Mouse (Mus musculus) intestine, embryonic 16.5 days (tissue): ENCODE data around the gene Rfx4. TPM values are rescaled to one million over a fixed set of nuclear protein-coding genes. Genes with fewer than 3 reads are reported as not detected.

ENCODE experiments used
- ATAC-seq: fragments of 200-750 bp; cut with Nextera tagmentation; 2 replicates; pipeline ENCODE4 v1.8.0; 2017; ENCODE audit warnings: moderate TSS enrichment, moderate library complexity
- H3K27ac ChIP-seq: fragments of 300-500 bp; sonication (generic); 2 replicates; pipeline ENCODE4 v1.5.1; 2014; ENCODE audit warnings: mild to moderate bottlenecking, low read length
- H3K27me3 ChIP-seq: fragments of 300-500 bp; sonication (generic); replicated peaks from 2 replicates; pipeline ENCODE4 v1.6.1; 2014; ENCODE audit warnings: low read length, control low read depth, mixed read lengths; ENCODE audit not compliant: control insufficient read depth, insufficient read depth
- H3K36me3 ChIP-seq: fragments of 300-500 bp; sonication (generic); 2 replicates; pipeline ENCODE4 v1.6.1; 2014; ENCODE audit warnings: low read length, control low read depth; ENCODE audit not compliant: control insufficient read depth, insufficient read depth
- H3K4me1 ChIP-seq: fragments of 300-500 bp; sonication (generic); 2 replicates; pipeline ENCODE4 v1.6.1; 2014; ENCODE audit warnings: low read length, control low read depth, mixed read lengths; ENCODE audit not compliant: control insufficient read depth, insufficient read depth
- H3K4me2 ChIP-seq: fragments of 300-500 bp; sonication (generic); 2 replicates; pipeline ENCODE4 v1.6.1; 2014; ENCODE audit warnings: low read depth, low read length, control low read depth
- H3K4me3 ChIP-seq: fragments of 300-500 bp; sonication (generic); 2 replicates; pipeline ENCODE4 v1.5.1; 2014; ENCODE audit warnings: mild to moderate bottlenecking, low read length
- H3K9ac ChIP-seq: fragments of 300-500 bp; sonication (generic); 2 replicates; pipeline ENCODE4 v1.6.1; 2014; ENCODE audit warnings: low read depth, low read length
- H3K9me3 ChIP-seq: fragments of 300-500 bp; sonication (generic); 2 replicates; pipeline ENCODE4 v1.6.1; 2016; ENCODE audit warnings: low read length, control low read depth; ENCODE audit not compliant: control insufficient read depth
- WGBS: fragments of 180-500 bp; shearing (Covaris S2); extraction: QIAGEN DNeasy Blood & Tissue Kit; methylation state at CpG from one replicate; pipeline ENCODE4 v1.1.7; 2014; 5-methylcytosine and 5-hydroxymethylcytosine counted together
- polyA plus RNA-seq: library from polyadenylated mRNA; unstranded; fragments of >200 nt; fragmentation: Nextera tagmentation; extraction: Ambion mirVana; gene quantifications from 2 replicates; pipeline ENCODE4 v1.2.1, GENCODE M21; 2015

Gene Rfx4
- polyA plus RNA-seq, 1 experiment from 2014 or later, result not detected

DNA sequence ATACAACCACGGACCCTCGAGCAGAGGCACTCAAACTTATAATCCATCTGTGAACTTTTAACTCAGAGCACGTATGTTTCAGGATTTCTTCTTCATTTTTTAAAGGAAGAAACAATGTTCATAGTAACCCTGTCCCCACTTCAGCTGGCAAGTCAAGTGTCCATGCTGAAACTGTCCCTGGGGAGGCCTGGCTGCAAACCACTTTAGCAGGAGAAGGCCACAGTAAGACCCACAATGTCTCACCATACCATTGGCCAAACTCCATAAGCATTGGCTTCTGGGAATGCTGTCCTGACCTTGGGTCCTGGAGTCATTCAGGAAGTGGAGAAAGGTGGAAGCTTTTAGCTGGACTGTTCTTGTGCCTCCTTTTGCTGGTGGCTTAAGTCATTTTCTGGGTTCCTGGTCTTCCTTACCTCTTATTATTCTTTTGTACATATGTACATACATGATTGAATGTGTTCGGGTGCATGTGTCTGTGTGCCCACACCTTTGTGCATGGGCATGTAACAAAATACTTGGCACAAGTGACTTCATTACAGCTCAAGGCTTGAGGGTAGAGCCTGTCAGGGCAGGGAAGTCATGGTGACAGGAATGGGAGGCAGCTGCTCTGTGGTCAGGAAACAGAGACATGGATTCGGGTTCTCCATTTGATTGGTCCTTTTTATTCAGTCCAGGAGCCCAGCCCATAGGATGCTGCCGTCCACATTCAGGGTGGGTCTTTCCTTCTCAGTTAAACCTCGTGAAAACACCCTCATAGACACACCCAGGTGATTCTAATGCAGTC lies 61.4 kb downstream of the Rfx4 start:
- WGBS, result 78% methylated on average over 7 of the region's 7 CpGs
- Histone ChIP-seq H3K4me2 (no peak overlapping the region), H3K4me1 (no peaks in the 10 kb centered on the region), H3K9me3 (no peaks in the 10 kb centered on the region), H3K27me3 (no peaks in the 10 kb centered on the region), H3K36me3 (no peaks in the 10 kb centered on the region), H3K9ac (no peak overlapping the region), H3K27ac (no peak overlapping the region), H3K4me3 (no peak overlapping the region)
- ATAC-seq, result no peak

DNA sequence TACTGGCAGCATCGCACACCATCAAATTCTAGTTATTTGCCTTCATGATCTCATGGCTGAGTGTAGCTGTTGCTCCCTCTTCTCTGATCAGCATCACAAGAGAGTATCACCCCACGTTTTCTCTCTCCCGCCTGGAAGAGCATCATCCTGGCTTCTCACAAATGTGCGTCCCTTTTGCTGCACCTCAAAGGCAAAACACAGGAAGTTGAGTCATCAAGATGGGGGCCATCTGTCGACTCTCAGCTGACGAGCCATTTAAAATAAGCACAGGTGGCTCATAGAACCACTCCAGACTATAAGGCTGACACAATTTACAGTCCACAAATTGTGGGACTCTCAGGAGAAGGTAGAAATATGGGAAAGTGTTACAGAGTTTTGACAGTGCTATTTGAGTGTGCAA lies 63.8 kb downstream of the Rfx4 start:
- no peaks in the 10 kb centered on the region for H3K4me1 ChIP-seq
- no peak overlapping the region for H3K27ac ChIP-seq
- no peak overlapping the region for H3K9ac ChIP-seq
- no peak overlapping the region for H3K4me3 ChIP-seq
- no peak overlapping the region for H3K4me2 ChIP-seq
- no peak for ATAC-seq
- no peaks in the 10 kb centered on the region for H3K36me3 ChIP-seq
- no peaks in the 10 kb centered on the region for H3K27me3 ChIP-seq
- H3K9me3 ChIP-seq, result no peaks in the 10 kb centered on the region
- 44% methylated on average over 6 of the region's 6 CpGs for WGBS

DNA sequence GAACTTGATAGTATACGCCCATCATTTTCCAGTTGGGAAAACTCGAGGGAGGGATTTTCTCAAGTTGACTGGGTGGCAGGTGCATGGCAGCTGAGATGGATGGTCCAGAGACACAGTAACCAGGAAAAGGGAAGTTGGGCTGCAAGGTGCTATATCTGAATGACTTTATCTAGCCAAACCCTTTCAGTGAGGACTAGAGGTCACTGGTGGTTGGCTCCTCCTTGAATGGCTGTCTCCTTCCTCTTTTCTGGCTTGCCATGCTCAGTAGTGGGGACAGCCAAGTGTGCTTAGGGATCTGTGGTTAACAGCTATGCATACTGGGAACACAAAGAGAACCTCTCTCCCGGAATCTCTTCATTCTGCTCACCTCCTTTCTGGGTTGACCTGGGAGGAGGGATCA lies 64.4 kb downstream of the Rfx4 start:
- no peak overlapping the region for H3K9ac ChIP-seq
- WGBS, result 62% methylated on average over 3 of the region's 3 CpGs
- H3K4me1 ChIP-seq, result no peaks in the 10 kb centered on the region
- no peaks in the 10 kb centered on the region for H3K9me3 ChIP-seq
- H3K36me3 ChIP-seq, result no peaks in the 10 kb centered on the region
- ATAC-seq, result no peak
- no peak overlapping the region for H3K27ac ChIP-seq
- H3K4me2 ChIP-seq, result no peak overlapping the region
- no peaks in the 10 kb centered on the region for H3K27me3 ChIP-seq
- no peak overlapping the region for H3K4me3 ChIP-seq

DNA sequence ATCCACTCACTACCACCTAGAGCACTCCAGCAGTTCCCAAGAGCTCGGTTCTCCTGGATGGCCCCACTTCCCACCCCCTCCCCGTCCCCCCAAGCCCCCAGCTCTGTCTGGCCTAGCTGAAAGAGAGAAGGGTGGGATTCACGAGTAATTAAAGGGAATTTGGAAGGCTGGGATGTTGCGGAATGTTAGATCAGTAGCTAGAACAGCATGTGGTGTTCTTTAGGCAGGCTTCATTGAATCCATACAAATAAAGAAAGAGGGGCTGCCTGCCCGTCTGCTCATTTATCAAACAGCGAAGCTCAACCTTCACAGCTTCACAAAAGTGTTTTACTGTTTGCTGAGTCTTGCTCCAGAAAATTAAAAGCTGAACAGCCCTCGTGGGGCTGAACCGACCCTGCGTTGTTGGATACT lies 66.9 kb downstream of the Rfx4 start:
- WGBS, result 48% methylated on average over 9 of the region's 9 CpGs
- no peak overlapping the region for H3K9ac ChIP-seq
- H3K9me3 ChIP-seq, result no peaks in the 10 kb centered on the region
- no peaks in the 10 kb centered on the region for H3K4me1 ChIP-seq
- H3K27me3 ChIP-seq, result no peaks in the 10 kb centered on the region
- H3K36me3 ChIP-seq, result no peaks in the 10 kb centered on the region
- H3K4me3 ChIP-seq, result no peak overlapping the region
- no peak overlapping the region for H3K4me2 ChIP-seq
- ATAC-seq, result no peak
- no peak overlapping the region for H3K27ac ChIP-seq

DNA sequence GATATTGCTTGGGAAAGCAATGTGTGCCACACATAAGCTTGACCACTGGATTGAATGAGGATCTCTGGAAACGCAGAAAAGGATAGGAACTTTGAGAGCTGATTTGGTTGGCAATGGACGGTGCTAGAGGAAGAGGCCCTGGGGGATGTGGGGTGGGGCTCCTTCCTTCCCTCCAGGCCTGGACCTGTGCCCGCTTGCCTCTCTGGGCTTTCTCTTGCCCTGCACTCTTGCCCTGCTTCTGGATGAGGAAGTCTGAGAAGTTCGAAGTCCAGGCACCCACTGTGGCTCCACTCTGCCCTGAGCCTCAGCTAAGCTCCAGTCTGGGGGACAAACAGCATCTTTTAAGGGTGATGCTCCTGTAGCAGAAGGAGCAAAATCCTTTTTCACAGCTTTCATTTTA lies 67.8 kb downstream of the Rfx4 start:
- Histone ChIP-seq H3K27me3 (no peaks in the 10 kb centered on the region), H3K27ac (no peak overlapping the region), H3K4me2 (no peak overlapping the region), H3K9ac (no peak overlapping the region), H3K36me3 (no peaks in the 10 kb centered on the region), H3K4me3 (no peak overlapping the region), H3K4me1 (no peaks in the 10 kb centered on the region), H3K9me3 (no peaks in the 10 kb centered on the region)
- WGBS, result 58% methylated on average over 4 of the region's 4 CpGs
- no peak for ATAC-seq

DNA sequence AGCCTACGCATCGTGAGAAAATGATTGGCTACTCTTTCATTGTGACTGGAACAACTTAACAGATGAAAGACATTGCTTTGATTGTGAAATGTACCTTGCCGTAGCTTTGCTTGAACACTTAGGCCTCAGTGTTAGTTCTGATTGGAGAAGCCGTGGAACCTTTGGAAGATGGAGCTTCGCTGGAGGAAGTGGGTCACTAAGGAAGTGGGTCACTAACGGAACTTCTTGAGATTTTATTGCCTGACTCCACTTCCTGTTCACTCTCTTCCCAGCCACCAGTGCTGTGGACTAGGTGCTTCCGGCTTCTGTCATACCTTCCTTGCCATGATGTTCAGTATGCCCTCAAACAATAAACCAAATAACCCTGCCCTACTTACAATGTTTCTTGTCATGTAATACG lies 73.1 kb downstream of the Rfx4 start:
- no peak overlapping the region for H3K4me3 ChIP-seq
- no peaks in the 10 kb centered on the region for H3K27me3 ChIP-seq
- H3K9me3 ChIP-seq, result no peaks in the 10 kb centered on the region
- 77% methylated on average over 8 of the region's 8 CpGs for WGBS
- no peak for ATAC-seq
- no peak overlapping the region for H3K9ac ChIP-seq
- no peak overlapping the region for H3K4me2 ChIP-seq
- no peaks in the 10 kb centered on the region for H3K4me1 ChIP-seq
- H3K36me3 ChIP-seq, result no peaks in the 10 kb centered on the region
- no peak overlapping the region for H3K27ac ChIP-seq

DNA sequence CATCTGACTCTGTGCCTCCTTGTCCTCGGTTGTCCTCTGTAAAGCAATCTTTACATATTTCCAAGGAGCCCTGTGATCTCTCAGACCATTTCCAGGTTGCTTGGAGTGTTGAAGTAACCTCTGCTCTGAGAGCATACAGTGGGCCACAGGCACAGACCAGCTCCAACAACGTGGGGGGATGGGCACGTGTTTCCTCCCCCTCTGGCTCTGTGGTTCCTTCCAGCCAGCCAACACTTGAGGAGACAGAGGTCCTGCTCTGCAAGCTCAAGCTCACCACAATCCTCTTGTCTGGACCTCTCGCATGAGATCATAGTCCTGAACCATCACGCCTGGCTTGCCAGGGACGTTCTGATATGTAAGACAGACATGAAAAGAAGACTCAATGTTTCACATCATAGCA lies 79.7 kb downstream of the Rfx4 start:
- no peak overlapping the region for H3K27ac ChIP-seq
- H3K27me3 ChIP-seq, result no peaks in the 10 kb centered on the region
- no peaks in the 10 kb centered on the region for H3K4me1 ChIP-seq
- no peak for ATAC-seq
- no peak overlapping the region for H3K4me3 ChIP-seq
- WGBS, result 73% methylated on average over 6 of the region's 6 CpGs
- no peaks in the 10 kb centered on the region for H3K36me3 ChIP-seq
- H3K4me2 ChIP-seq, result no peak overlapping the region
- H3K9ac ChIP-seq, result no peak overlapping the region
- H3K9me3 ChIP-seq, result no peaks in the 10 kb centered on the region

DNA sequence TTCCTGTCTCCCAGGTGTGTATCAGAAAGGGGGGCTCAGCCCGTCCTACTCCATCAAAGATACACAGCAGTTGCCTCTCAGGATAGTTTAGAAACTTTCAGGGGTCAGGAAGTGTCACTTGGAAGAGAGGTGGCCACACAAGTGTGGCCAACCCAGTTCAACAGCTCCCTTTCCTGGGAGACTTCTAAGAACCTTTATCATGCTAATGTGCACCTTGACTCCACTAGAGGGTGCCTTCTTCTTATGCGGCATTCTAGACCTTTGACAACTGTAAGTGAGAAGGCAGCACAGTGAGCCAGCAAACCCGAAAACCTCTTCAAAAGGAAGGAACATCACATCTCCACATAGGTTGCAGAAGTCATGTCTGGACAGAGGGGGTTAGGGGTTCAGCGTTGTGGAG lies 80.2 kb downstream of the Rfx4 start:
- no peaks in the 10 kb centered on the region for H3K36me3 ChIP-seq
- peak; percentile 55; the same call in 1 of the 2 replicates for ATAC-seq
- no peak overlapping the region for H3K4me3 ChIP-seq
- WGBS, result 22% methylated on average over 4 of the region's 4 CpGs
- no peak overlapping the region for H3K4me2 ChIP-seq
- H3K9ac ChIP-seq, result no peak overlapping the region
- no peak overlapping the region for H3K27ac ChIP-seq
- H3K27me3 ChIP-seq, result no peaks in the 10 kb centered on the region
- no peaks in the 10 kb centered on the region for H3K4me1 ChIP-seq
- H3K9me3 ChIP-seq, result no peaks in the 10 kb centered on the region

DNA sequence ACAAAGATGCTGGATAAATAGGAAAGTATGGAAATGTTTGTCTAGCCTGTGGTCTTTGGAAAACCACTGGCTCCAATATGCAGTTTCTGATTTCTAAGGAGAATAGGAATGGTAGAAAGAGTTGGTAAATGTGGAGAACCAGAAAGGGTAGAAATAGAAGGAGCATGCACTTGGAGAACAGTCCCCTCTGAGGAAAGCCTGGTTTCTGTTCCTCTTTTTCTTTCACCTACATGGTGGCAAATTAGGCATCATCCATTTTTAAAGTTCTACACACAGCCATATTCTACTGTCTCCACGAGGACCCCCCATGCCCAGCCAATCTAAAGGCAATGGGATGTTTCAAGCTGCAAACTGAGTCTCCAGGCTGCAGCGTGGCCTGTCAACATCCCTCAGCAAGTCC lies 81.5 kb downstream of the Rfx4 start:
- H3K4me1 ChIP-seq, result no peaks in the 10 kb centered on the region
- WGBS, result 76% methylated on average over 2 of the region's 2 CpGs
- no peak overlapping the region for H3K4me3 ChIP-seq
- ATAC-seq, result no peak
- no peaks in the 10 kb centered on the region for H3K36me3 ChIP-seq
- H3K9ac ChIP-seq, result no peak overlapping the region
- H3K9me3 ChIP-seq, result no peaks in the 10 kb centered on the region
- no peak overlapping the region for H3K4me2 ChIP-seq
- H3K27me3 ChIP-seq, result no peaks in the 10 kb centered on the region
- H3K27ac ChIP-seq, result no peak overlapping the region
